Mouse (Mus musculus) midbrain, embryonic 16.5 days (tissue): Measurements from ENCODE around the gene Fam221a. TPM values are rescaled to one million over a fixed set of nuclear protein-coding genes. Genes with fewer than 3 reads are reported as not detected.

Experiments
- ATAC-seq: fragments of 200-750 bp; cut with Nextera tagmentation; 2 replicates; pipeline ENCODE4 v1.8.0; 2017; ENCODE audit warnings: moderate TSS enrichment
- H3K27ac ChIP-seq: fragments of 300-500 bp; sonication (generic); 2 replicates; pipeline ENCODE4 v1.5.1; 2014; ENCODE audit warnings: mild to moderate bottlenecking, low read length, mixed read lengths
- H3K27me3 ChIP-seq: fragments of 300-500 bp; sonication (generic); 2 replicates; pipeline ENCODE4 v1.6.1; 2014; ENCODE audit warnings: low read depth, low read length, mixed read lengths; ENCODE audit not compliant: control insufficient read depth, insufficient read depth
- H3K36me3 ChIP-seq: fragments of 300-500 bp; sonication (generic); 2 replicates; pipeline ENCODE4 v1.6.1; 2014; ENCODE audit warnings: mild to moderate bottlenecking, low read length, moderate library complexity, mixed read lengths; ENCODE audit not compliant: control insufficient read depth, insufficient read depth
- H3K4me1 ChIP-seq: fragments of 300-500 bp; sonication (generic); 2 replicates; pipeline ENCODE4 v1.6.1; 2014; ENCODE audit warnings: mild to moderate bottlenecking, low read length, mixed read lengths; ENCODE audit not compliant: control insufficient read depth, insufficient read depth
- H3K4me2 ChIP-seq: fragments of 300-500 bp; sonication (generic); 2 replicates; pipeline ENCODE4 v1.6.1; 2014; ENCODE audit warnings: mild to moderate bottlenecking, low read length, mixed read lengths
- H3K4me3 ChIP-seq: fragments of 300-500 bp; sonication (generic); 2 replicates; pipeline ENCODE4 v1.5.1; 2014; ENCODE audit warnings: low read depth, mild to moderate bottlenecking, low read length, moderate library complexity, mixed read lengths
- H3K9ac ChIP-seq: fragments of 300-500 bp; sonication (generic); 2 replicates; pipeline ENCODE4 v1.6.1; 2014; ENCODE audit warnings: low read depth, low read length, mixed read lengths
- H3K9me3 ChIP-seq: fragments of 300-500 bp; sonication (generic); replicated peaks from 2 replicates; pipeline ENCODE4 v1.6.1; 2014; ENCODE audit warnings: mild to moderate bottlenecking, low read length, mixed read lengths; ENCODE audit not compliant: control insufficient read depth, poor library complexity, severe bottlenecking
- WGBS: fragments of 180-500 bp; shearing (Covaris S2); extraction: QIAGEN DNeasy Blood & Tissue Kit; methylation state at CpG from one replicate; pipeline ENCODE4 v1.1.7; 2014; 5-methylcytosine and 5-hydroxymethylcytosine counted together
- polyA plus RNA-seq: library from polyadenylated mRNA; unstranded; fragments of >200 nt; fragmentation: Nextera tagmentation; extraction: Ambion mirVana; gene quantifications from 2 replicates; pipeline ENCODE4 v1.2.1, GENCODE M21; 2015

Gene Fam221a
- polyA plus RNA-seq, 1 experiment from 2014 or later = 4.3 TPM

DNA sequence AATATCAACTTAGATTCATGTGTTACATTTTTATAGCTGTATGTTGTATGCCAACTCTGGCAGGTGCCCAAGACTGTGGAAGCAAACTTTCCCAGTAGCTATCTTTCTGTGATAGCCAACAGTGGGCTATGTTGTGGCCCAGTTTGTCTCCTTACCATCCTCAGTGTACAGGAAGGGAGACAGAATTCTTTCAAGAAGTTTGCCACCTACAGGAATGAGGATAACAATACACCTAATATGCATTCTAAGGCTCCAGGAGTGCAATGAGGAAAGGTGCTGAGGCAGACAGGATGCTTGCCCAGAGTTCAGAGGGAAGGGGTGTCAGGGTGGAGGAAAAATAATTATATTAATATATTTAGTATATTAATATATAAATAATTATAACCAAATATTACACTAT, 7.1 kb upstream of the Fam221a start:
- H3K4me3 ChIP-seq = no peak overlapping the region
- no peak overlapping the region for H3K4me2 ChIP-seq
- no peak for ATAC-seq
- H3K27me3 ChIP-seq = no peaks in the 10 kb centered on the region
- no peaks in the 10 kb centered on the region for H3K36me3 ChIP-seq
- H3K9me3 ChIP-seq = no peaks in the 10 kb centered on the region
- H3K9ac ChIP-seq = no peak overlapping the region
- H3K27ac ChIP-seq = no peak overlapping the region
- H3K4me1 ChIP-seq = no peaks in the 10 kb centered on the region

DNA sequence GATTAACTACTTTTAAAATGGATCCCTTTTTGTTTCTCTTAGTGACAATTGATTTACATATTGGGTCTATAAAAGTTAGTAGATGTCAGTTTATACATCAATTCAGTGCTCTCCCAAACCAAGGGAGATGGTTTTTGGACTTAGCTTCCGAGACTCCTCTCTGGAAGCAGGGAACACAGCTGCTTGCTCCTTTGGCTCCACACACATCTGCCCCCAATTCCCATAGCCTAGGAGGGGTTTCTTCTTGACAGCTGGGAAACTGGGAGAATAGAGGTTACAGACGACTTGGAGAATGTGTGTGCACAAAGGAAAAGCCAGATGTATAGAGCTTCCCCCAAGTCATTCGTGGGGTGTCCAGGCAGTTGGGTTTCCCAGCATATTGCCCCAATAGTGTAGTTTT, 673 bp downstream of the Fam221a start:
- no peak for ATAC-seq
- H3K4me2 ChIP-seq = peak overlapping the region; percentile 91
- H3K9me3 ChIP-seq = no peaks in the 10 kb centered on the region
- WGBS = 32% methylated on average over 3 of the region's 3 CpGs
- H3K9ac ChIP-seq = peak overlapping the region; percentile 75
- H3K4me1 ChIP-seq = peaks cover 12% of the 10 kb centered on the region
- peak overlapping the region; percentile 73 for H3K4me3 ChIP-seq
- no peaks in the 10 kb centered on the region for H3K36me3 ChIP-seq
- no peaks in the 10 kb centered on the region for H3K27me3 ChIP-seq
- H3K27ac ChIP-seq = no peak overlapping the region

DNA sequence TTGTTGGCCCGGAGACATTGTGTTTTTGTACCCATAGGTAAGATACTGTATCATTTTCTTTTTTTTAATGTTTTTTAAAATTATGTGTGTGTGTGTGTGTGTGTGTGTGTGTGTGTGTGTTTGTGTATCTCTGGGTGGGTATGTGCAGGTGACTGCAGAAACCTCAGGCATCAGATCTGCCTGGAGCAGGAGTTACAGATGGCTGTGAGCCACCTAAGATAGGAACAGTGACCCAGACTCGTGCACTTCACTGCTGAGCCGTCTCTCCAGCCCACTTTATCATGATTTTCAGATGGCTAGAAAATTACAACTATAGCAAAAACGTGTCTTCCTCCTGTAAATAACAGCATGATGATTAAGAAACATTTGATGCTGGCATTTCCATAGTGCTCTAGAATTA, 5.2 kb downstream of the Fam221a start:
- Histone ChIP-seq H3K9me3 (no peaks in the 10 kb centered on the region), H3K4me1 (peaks cover 9% of the 10 kb centered on the region), H3K27ac (no peak overlapping the region), H3K36me3 (no peaks in the 10 kb centered on the region), H3K4me2 (no peak overlapping the region), H3K4me3 (no peak overlapping the region), H3K9ac (no peak overlapping the region), H3K27me3 (no peaks in the 10 kb centered on the region)
- 86% methylated on average over 4 of the region's 4 CpGs for WGBS
- no peak for ATAC-seq

DNA sequence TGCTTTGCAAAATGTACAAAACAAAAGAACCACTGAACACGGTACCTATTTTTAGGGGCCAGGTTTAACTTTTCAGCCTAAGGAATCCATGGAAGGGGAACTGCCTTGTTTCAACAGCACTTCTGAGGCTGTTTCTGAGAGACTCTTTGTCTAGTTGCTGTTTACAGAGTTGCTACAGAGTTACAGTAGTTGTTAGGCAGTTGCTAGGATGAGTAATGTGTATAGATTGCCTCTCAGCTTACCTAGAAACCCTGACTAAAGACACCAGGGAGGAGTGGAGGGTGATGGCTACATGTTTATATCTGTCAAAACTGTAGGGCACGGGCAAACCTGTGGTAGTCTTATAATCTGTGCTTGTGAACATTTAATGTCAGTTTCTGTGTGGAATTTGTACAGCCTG, 6.4 kb downstream of the Fam221a start:
- ATAC-seq = no peak

DNA sequence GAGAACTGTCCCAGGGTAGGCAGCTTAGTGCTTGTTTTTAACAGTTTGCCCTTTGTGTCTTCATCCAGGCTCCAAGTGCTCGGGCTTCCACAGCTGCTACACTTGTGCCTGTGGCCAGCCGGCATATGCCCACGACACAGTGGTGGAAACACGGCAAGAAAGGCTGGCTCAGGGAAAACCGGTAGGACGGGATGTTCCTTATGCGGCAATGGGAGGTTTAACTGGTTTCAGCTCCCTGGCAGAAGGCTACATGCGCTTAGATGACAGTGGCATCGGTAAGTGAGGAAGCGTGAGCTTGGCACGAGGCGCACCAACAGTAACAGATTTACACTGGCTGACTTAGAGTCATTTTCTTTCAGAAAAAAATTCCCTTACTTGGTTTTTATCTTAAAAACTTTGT, 10.8 kb downstream of the Fam221a start:
- Histone ChIP-seq H3K9me3 (no peaks in the 10 kb centered on the region), H3K4me3 (no peak overlapping the region), H3K27me3 (no peaks in the 10 kb centered on the region), H3K4me1 (no peaks in the 10 kb centered on the region), H3K4me2 (no peak overlapping the region), H3K27ac (no peak overlapping the region), H3K9ac (no peak overlapping the region), H3K36me3 (no peaks in the 10 kb centered on the region)
- ATAC-seq = no peak
- 68% methylated on average over 12 of the region's 12 CpGs for WGBS

More for the DNA sequence above, 6.4 kb downstream of the Fam221a start:
- Histone ChIP-seq H3K9ac (no peak overlapping the region), H3K4me3 (no peak overlapping the region), H3K9me3 (no peaks in the 10 kb centered on the region), H3K4me2 (no peak overlapping the region), H3K27me3 (no peaks in the 10 kb centered on the region), H3K36me3 (no peaks in the 10 kb centered on the region), H3K27ac (no peak overlapping the region), H3K4me1 (peaks cover under 1% of the 10 kb centered on the region; the same call in 1 of the 2 replicates)
- 81% methylated on average over 2 of the region's 2 CpGs for WGBS

DNA sequence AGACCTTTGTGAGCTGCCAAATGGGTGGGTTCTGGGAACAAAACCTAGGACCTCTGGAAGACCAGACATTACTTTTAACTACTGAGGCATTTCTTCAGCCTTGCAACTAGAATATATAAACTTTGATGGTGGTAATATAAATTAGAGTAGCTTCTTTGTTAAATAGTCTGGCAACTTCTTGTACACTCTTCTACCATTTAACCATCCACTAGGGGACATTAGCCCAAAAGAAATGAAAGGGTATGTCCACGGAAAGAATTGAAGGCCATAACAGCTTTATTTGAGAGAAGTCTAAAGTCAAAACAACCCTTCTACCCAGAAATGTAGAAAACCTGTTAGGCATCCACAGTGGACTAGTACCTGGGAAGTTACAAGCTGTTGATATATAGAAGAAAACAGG, 26.7 kb downstream of the Fam221a start:
- WGBS = 53% methylated on average over 1 of the region's 1 CpGs
- H3K4me2 ChIP-seq = no peak overlapping the region
- no peaks in the 10 kb centered on the region for H3K9me3 ChIP-seq
- no peak overlapping the region for H3K9ac ChIP-seq
- no peaks in the 10 kb centered on the region for H3K4me1 ChIP-seq
- H3K27ac ChIP-seq = no peak overlapping the region
- no peaks in the 10 kb centered on the region for H3K27me3 ChIP-seq
- no peak overlapping the region for H3K4me3 ChIP-seq
- no peak for ATAC-seq
- H3K36me3 ChIP-seq = no peaks in the 10 kb centered on the region

DNA sequence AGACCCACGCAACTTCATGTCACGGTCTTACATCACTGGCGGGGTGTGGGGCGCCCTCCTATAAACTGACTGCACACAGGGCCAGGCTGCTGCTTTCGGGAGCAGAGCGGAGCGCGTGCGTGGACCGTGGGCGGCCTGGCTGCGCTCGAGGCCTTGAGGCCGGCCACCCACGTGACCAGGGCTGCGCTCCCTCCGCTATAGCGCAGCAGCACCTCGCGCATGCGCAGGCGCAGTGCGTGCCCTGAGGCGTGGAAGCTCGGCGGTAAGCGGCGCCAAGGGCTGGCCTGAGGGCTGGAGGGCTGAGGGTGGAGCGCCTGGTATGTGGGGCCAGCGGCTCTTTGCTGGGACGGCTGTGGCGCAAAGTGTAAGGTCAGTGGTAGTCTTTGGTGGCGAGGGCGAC, 27.8 kb downstream of the Fam221a start, which contains the start of gene Stk31:
Stk31 (plus strand) TSS at position 289 of the 400 bp plus-strand sequence.
- WGBS = 91% methylated on average over 34 of the region's 34 CpGs
- no peak within 1 kb of the TSS for H3K27ac ChIP-seq
- ATAC-seq = no peak
- H3K9ac ChIP-seq = no peak within 1 kb of the TSS
- no peaks in the 10 kb centered on the region for H3K9me3 ChIP-seq
- H3K4me2 ChIP-seq = no peak within 1 kb of the TSS
- H3K36me3 ChIP-seq = no peaks in the 10 kb centered on the region
- no peaks in the 10 kb centered on the region for H3K27me3 ChIP-seq
- no peak within 1 kb of the TSS for H3K4me3 ChIP-seq
- H3K4me1 ChIP-seq = no peaks in the 10 kb centered on the region

DNA sequence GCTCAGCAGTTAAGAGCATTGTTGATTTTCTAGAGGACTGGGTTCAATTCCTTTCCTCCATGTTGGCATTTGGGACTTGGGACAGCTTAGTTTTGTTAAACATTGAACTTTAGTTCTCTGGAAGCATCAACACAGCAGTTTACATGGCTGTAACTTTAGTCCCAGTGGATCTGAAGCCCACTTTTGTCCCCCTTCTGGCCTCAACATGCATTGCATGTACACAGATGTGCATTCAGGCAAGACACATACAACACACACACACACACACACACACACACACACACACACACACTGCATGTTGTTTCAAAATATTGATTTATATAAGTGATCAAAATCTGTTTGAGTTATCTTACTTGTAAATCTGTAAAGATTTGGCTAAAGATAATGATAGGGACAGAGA, 29.9 kb downstream of the Fam221a start:
- Histone ChIP-seq H3K36me3 (no peaks in the 10 kb centered on the region), H3K27me3 (no peaks in the 10 kb centered on the region), H3K4me3 (no peak overlapping the region), H3K9ac (no peak overlapping the region), H3K4me2 (no peak overlapping the region), H3K9me3 (no peaks in the 10 kb centered on the region), H3K4me1 (no peaks in the 10 kb centered on the region), H3K27ac (no peak overlapping the region)
- no peak for ATAC-seq

DNA sequence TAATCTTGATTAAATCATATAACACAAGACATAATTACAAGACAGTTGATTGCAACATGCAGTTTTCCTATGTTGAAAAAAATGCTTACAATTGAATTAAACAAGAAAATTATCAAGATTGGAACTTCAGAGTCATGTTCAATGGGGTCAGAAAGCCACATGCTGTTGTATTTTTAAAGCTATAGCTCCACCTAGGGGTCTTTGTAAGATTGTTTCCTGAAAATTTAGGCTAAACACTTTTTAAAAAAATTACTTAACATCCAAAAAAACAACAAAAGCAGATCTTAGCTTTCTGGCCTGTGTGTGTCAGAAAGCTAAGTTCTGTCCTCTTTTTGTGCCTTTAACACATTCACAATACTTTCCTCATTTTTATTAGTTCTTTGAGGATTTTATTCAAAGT, 30.8 kb downstream of the Fam221a start:
- no peak for ATAC-seq
- Histone ChIP-seq H3K4me2 (no peak overlapping the region), H3K4me1 (no peaks in the 10 kb centered on the region), H3K27ac (no peak overlapping the region), H3K27me3 (no peaks in the 10 kb centered on the region), H3K36me3 (no peaks in the 10 kb centered on the region), H3K9ac (no peak overlapping the region), H3K9me3 (no peaks in the 10 kb centered on the region), H3K4me3 (no peak overlapping the region)

DNA sequence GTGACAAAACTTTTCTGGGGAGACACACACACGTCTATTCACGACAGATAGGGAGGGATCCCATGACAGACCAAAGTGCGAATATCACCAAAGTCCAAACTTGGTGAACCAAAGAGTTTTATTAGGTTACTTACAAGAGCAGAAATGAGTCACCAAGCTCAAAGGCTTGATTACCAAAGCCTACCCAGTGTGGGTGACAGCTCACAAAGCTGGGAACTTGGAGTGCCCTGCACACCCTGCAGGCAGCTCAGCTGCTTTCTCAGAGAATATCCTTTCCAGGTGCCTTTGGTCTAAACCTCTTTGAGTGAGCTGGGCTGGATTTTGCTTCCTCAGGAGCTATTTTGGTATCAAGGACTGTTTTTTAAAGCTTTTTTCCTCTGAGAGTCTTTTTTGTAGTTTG, 43.3 kb downstream of the Fam221a start:
- no peaks in the 10 kb centered on the region for H3K4me1 ChIP-seq
- H3K27me3 ChIP-seq = no peaks in the 10 kb centered on the region
- no peak overlapping the region for H3K4me2 ChIP-seq
- H3K9ac ChIP-seq = no peak overlapping the region
- ATAC-seq = no peak
- no peaks in the 10 kb centered on the region for H3K36me3 ChIP-seq
- no peak overlapping the region for H3K4me3 ChIP-seq
- no peak overlapping the region for H3K27ac ChIP-seq
- H3K9me3 ChIP-seq = no peaks in the 10 kb centered on the region
- WGBS = 86% methylated on average over 3 of the region's 3 CpGs
